Mouse (Mus musculus) naive thymus-derived CD4-positive, alpha-beta T cell, adult 2 months (primary cell): ENCODE measurements around the gene Ptprt.

Experiments
- DNase-seq: peaks from one replicate; pipeline ENCODE4 v3.0.0-alpha.2; 2011; ENCODE audit warnings: low read depth

The Ptprt gene

GRCm38 (mm10) chr2:162660941-162661386, at the start of gene Ptprt:
TSS of gene Ptprt (minus strand) at chr2:162661147.
- no peak for DNase-seq

- DNase-seq: no peak
These were observed 49.5 kb upstream of the Ptprt start for GRCm38 (mm10) chr2:162710443-162710842.

- DNase-seq: no peak
These were observed 38.7 kb upstream of the Ptprt start for GRCm38 (mm10) chr2:162699691-162700090.

- no peak for DNase-seq
These were observed 38.1 kb upstream of the Ptprt start for GRCm38 (mm10) chr2:162699036-162699435.

GRCm38 (mm10) chr2:162698068-162698467, 37.1 kb upstream of the Ptprt start:
- DNase-seq: no peak

- DNase-seq: no peak
These were observed 36.2 kb upstream of the Ptprt start for GRCm38 (mm10) chr2:162697151-162697550.

- DNase-seq: no peak
These were observed 31.2 kb upstream of the Ptprt start for GRCm38 (mm10) chr2:162692143-162692542.

- DNase-seq: no peak
These were observed 21.7 kb upstream of the Ptprt start for GRCm38 (mm10) chr2:162682674-162683073.

- DNase-seq: no peak
These were observed 1.6 kb upstream of the Ptprt start for GRCm38 (mm10) chr2:162662431-162662970.

- no peak for DNase-seq
These were observed 786 bp upstream of the Ptprt start for GRCm38 (mm10) chr2:162661733-162662132.

GRCm38 (mm10) chr2:162660231-162660940, 561 bp downstream of the Ptprt start:
- no peak for DNase-seq

- DNase-seq: peak; percentile 14
These were observed 1.9 kb downstream of the Ptprt start for GRCm38 (mm10) chr2:162658997-162659396.

- no peak for DNase-seq
These were observed 3.4 kb downstream of the Ptprt start for GRCm38 (mm10) chr2:162657541-162657940.

GRCm38 (mm10) chr2:162654416-162654815, 6.5 kb downstream of the Ptprt start:
- DNase-seq: no peak

- no peak for DNase-seq
These were observed 22.3 kb downstream of the Ptprt start for GRCm38 (mm10) chr2:162638676-162639075.

- DNase-seq: no peak
These were observed 23.4 kb downstream of the Ptprt start for GRCm38 (mm10) chr2:162637537-162637936.

GRCm38 (mm10) chr2:162636387-162637009, 24.4 kb downstream of the Ptprt start:
- no peak for DNase-seq

- no peak for DNase-seq
These were observed 26.0 kb downstream of the Ptprt start for GRCm38 (mm10) chr2:162634901-162635300.

GRCm38 (mm10) chr2:162626076-162626475, 34.9 kb downstream of the Ptprt start:
- no peak for DNase-seq

GRCm38 (mm10) chr2:162624707-162625106, 36.2 kb downstream of the Ptprt start:
- no peak for DNase-seq

- DNase-seq: no peak
These were observed 46.7 kb downstream of the Ptprt start for GRCm38 (mm10) chr2:162614256-162614655.

GRCm38 (mm10) chr2:162613480-162613879, 47.5 kb downstream of the Ptprt start:
- DNase-seq: no peak

- DNase-seq: no peak
These were observed 58.2 kb downstream of the Ptprt start for GRCm38 (mm10) chr2:162602721-162603120.
